Mouse (Mus musculus) R1 (cell line): ENCODE measurements around the gene Hephl1.
"Not testable (repeated sequence)": the region's sequence is repeated elsewhere in the genome, so short reads cannot be mapped to it uniquely, and the experiment has no call there.

Experiments
- DNase-seq: peaks from one replicate; pipeline ENCODE4 v3.0.0-alpha.2; 2018; ENCODE audit warnings: low read depth, low spot score

The Hephl1 gene

DNA sequence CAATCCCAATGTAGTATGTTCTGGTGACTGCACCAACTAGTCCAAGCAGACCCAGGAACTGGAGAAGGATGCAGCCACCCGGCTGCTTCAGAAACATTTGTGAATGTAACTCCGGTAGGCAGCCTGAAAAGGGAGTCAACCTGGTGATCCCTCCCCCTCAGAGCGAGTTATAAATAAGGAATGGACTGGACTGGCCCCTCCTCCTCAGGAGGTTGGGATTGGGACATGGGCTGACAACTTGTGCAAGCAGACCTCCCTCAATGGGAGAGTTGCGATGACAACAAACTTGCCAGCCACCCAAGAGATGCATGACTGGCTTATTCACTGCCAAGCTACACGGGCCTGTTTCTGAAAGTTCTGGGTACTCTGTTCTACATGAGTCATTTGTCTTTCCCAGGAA lies at the start of gene Hephl1:
Gene Hephl1 (minus strand): TSS at position 101 of the 400 bp plus-strand sequence.
- no peak for DNase-seq

- no peak for DNase-seq
Observed at GRCm38 (mm10) chr9:15149246-15149926, 37.5 kb upstream of the Hephl1 start.

- no peak for DNase-seq
Observed at GRCm38 (mm10) chr9:15140546-15140945, 28.6 kb upstream of the Hephl1 start.

DNA sequence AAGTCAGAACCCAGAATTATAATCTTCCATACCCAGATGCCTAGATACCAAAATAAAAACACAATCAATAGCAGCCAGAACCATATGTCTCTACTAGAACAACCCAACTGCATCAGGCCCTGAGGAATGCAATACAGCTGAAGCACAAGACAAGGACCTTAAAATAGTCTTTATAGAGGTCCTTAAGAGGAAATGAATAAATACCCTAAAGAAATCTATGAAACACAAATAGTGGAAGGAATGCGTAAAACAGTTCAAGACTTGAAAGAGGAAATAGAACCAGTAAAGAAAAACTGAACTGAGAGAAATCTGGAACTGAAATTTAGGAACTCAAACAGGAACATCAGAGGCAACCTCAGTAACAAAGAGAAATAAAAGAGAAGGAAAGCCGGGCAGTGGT lies 14.0 kb upstream of the Hephl1 start:
- no peak for DNase-seq

DNA sequence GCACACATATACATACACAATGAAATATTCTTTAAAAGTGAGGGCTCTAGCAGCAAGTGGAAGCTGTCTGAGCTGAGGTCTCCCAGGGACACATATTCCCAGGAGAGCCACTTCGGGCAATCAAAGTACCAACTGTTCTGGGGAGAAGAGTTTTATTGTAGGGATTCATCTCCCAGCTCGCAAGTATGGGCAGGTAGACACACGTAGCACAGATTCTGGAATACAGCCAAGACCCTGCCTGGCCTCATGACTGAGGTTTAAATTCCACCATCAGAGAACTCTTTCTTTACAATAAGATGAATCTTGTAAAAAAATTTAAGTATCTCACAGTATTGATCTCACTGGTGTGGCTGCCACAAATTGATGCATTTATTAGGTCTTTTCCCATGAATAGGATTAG lies 10.5 kb upstream of the Hephl1 start:
- DNase-seq, result no peak

DNA sequence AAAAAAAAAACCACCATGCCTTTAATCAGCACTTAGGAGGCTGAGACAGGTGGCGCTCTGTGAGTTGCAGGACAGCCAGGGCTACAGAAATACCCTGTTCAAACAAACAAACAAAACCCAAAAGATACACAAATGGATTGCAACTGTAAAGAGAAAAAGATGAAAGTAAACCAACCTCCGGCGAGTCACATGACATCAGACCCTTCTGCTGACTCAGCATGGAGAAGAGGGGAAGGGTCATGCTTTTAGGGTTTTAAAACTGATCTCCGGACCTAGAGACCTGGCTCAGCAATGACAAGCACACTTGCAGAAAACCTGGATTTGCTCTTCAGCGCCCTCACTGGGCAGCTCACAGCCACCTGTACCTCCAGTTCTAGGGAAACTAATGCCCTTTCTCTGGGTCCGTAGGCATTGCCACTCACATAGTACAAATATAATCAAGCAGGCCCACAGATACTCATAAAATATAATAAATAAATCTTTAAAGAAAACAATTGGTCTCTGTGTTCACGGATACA lies 9.0 kb upstream of the Hephl1 start:
- DNase-seq, result peak; percentile 63

- peak; percentile 22 for DNase-seq
Observed at GRCm38 (mm10) chr9:15120209-15120608, 8.3 kb upstream of the Hephl1 start.

DNA sequence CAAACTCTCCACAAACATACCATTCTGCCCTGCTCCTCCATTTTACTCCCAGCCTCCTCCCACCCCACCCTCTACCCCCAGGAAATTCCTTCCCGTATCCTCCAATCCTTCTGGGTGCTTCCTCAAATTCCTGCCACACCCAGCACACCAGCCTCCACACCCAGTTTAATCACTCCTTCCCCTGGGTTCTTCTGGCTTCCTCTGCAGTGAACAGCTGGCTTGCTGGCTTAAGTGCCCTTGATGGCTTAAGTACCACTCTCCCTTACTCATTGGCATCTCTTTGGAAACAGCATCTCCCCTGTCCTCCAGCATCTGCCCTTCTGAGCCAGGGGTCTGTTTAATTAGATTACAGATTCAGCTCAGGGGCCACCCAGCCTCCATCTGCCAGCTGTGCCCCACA lies 7.6 kb upstream of the Hephl1 start:
- peak; percentile 89 for DNase-seq

DNA sequence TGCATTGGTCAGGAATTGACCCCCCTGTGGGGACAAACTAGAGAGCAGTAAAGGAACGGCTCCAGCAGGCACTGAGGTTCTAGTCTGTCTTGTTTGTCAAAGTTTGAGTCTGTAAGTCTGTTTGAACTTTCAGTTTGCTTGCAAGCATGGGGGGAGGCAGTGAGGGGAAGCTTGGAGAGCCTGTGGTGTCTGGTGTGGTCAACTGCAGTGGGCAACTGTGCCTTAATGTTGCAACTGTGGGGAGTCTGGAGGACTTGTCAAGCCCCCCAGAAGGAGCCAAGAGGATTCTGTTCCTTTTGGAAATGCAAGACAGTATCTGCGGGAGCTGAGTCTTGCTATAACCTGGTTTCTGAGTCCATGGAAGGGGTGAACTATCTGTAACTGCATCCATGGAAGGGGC lies 4.3 kb upstream of the Hephl1 start:
- DNase-seq, result no peak

- DNase-seq, result no peak
Observed at GRCm38 (mm10) chr9:15114102-15114501, 2.2 kb upstream of the Hephl1 start.

GRCm38 (mm10) chr9:15108101-15108500 lies 3.8 kb downstream of the Hephl1 start:
- no peak for DNase-seq

GRCm38 (mm10) chr9:15105136-15105535 lies 6.8 kb downstream of the Hephl1 start:
- no peak for DNase-seq

DNA sequence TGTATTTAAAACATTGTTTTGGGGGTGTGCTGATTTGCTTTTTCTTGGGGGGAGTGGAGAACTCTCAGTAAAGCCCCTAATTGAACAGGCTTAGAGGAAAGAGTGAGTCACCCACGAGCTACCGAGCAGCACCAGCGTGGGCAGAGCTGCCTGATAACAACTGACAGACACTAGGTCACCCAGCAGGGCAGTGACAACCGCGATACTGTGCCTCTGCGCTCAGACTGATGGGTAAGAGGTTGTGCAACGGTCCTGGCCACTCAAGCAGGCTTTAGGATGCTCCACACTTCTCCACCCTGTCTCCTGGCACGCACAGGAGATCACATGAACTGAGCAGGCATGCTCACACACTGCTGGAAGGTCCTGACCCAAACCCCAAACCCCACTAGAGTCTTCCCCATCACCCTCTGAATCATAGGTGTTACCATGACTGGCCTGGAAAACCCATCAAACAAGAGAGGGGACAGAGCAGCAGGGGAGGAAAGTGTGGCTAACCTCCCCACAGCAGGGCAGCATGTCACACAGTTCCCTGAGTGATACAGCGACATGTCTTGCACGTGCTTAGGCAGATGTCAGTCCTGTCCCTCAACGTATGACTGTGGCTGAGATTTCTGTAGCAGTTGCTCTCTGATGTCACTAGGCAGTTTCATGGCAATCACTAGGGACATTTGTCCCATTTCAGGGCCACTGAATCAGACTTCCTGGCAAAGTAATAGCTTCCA lies 8.2 kb downstream of the Hephl1 start:
- no peak for DNase-seq

DNA sequence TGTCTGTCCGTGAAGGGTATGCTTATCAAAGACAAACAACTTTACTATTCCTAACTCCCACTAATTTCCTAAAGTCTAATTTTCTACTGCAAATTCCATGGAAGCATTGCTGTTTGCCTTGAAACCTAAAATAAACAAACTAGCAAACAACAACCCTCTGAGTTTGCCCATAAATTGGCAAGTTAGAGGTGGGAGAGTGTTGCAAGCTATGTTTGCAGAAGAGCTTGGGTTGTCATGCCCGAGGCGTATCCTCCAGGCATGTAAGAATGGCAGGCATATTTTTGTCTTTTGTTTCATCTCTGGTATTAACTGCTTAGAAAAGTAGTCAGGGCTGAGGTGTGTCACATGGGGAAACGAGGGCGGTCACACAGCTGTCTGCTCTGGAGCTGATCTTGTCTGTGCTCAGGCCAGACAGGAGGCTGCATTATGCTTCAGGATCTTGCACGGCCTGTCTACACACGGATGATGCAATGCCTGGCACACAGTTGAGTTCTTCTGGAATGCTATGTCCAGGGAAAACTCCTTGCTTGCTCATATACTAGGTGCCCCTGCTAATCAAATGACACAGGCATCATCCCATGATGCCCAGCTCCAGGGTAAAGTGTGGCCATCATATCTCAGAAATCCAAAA lies 10.3 kb downstream of the Hephl1 start:
- DNase-seq, result no peak

GRCm38 (mm10) chr9:15098421-15098820 lies 13.5 kb downstream of the Hephl1 start:
- DNase-seq, result not testable (repeated sequence)

GRCm38 (mm10) chr9:15097172-15097571 lies 14.7 kb downstream of the Hephl1 start:
- DNase-seq, result no peak

DNA sequence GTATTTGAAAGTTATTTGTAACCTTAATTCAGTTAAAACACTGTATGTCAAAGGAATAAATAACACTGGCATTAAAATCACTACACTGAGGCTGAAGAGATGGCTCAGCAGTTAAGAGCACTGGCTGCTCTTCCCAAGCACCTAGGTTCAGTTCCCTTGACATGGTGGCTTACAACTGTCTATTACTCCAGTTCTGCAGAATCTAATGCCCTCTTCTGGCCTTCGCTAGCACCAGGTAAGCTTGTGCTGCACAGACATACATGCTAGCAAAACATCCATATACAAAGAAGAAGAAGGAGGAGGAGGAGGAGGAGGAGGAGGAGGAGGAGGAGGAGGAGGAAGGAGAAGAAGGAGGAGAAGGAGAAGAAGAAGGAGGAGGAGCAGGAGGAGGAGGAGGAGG lies 15.7 kb downstream of the Hephl1 start:
- no peak for DNase-seq

DNA sequence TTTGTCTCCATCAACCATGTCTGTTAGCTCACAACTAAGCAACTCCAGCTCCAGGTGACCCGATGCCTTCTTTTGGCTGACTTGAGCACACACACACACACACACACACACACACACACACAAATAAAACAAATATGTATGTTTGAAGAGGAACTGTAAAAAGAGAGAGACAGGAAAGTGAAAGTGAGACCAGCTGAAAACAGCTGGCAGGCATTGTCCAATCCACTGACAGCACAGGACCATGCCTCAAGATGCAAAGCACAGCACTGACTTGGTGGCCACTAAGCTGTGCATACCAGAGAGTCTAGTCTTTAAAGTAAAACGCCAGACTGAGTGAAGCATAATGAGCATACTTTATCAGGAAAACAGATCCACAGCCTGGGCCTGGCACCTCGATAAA lies 16.7 kb downstream of the Hephl1 start:
- no peak for DNase-seq

GRCm38 (mm10) chr9:15068686-15069295 lies 43.1 kb downstream of the Hephl1 start:
- peak; percentile 66 for DNase-seq

DNA sequence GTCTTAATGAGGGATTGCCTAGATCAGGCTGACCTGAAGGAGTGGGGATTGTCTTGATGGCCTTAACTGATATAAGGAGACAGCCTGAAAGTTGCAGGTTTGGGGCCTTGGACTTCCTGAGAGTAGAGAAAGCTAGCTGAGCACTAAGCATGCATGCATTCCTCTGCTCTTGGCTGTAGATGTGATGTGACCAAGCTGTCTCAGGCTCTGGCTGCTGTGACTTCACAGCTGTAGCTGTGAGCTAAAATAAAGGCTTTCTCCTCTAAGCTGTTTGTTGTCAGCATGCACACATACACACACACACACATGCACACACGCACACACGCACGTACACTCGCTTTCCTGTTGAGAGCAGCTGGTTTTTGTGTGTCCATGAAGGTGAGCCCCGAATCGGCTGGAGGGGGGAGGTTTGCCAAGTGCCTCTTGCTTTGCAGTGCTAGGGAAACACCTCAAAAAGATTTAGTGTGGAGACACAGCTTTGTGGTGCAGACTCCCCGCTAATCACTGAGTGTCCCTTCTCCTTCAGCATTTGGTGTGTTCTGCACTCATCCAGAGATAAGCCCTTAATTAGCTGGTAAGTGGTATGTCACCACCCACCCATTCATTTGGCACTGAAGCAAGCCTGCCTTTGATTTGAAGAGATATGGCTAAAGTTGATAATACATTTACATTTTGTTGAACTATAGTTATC lies 43.8 kb downstream of the Hephl1 start:
- DNase-seq, result no peak

GRCm38 (mm10) chr9:15064176-15064575 lies 47.7 kb downstream of the Hephl1 start:
- no peak for DNase-seq

DNA sequence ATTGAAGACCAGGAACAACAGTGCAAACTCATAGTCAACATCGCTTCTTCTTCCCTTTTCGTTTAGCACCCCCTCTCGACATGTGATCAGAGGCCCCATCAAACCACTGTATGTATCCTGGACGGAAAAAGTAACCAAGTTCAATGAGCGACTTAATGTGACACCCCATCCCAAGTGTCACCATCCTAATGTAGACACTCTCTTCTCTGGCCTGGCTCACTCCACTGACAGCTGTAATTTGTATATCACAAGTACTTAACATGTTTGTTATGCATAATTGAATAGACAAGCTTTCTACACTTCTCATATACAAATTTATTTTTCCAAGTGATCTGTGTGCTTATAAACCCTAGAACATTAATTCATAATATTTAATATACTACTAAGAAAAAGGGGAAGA lies 51.1 kb downstream of the Hephl1 start:
- DNase-seq, result no peak
